Mouse (Mus musculus): ENCODE data around the gene Mroh2a. TPM values are rescaled to one million over a fixed set of nuclear protein-coding genes. Genes with fewer than 3 reads are reported as not detected.

Mroh2a gene
- polyA plus RNA-seq, 1 experiment = 0.29 TPM

- DNase-seq (ENCODE audit: low spot score) = no peak
These were observed 64.7 kb downstream of the Mroh2a start for GRCm38 (mm10) chr1:88291409-88292005.

DNA sequence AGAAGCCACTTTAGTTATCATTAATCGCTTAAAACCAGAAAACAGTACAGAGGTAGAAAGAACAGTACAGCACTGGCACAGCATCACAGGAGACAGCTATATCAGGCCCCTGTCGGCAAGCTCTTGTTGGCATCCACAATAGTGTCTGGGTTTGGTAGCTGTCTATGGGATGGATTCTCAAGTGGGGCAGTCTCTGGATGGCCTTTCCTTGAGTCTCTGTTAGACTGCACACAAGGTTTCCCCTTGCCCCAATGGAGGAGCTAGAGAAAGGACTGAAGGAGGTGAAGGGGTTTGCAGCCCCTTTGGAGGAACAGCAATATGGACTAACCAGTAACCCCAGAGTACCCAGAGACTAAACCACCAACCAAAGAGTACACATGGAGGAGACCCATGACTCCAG is 65.3 kb downstream of the Mroh2a start:
- no peak for DNase-seq (ENCODE audit: low spot score)

GRCm38 (mm10) chr1:88294650-88295049 is 67.9 kb downstream of the Mroh2a start:
- DNase-seq (ENCODE audit: low spot score) = no peak

GRCm38 (mm10) chr1:88296171-88296920 is 69.6 kb downstream of the Mroh2a start:
- DNase-seq (ENCODE audit: low spot score) = no peak

DNA sequence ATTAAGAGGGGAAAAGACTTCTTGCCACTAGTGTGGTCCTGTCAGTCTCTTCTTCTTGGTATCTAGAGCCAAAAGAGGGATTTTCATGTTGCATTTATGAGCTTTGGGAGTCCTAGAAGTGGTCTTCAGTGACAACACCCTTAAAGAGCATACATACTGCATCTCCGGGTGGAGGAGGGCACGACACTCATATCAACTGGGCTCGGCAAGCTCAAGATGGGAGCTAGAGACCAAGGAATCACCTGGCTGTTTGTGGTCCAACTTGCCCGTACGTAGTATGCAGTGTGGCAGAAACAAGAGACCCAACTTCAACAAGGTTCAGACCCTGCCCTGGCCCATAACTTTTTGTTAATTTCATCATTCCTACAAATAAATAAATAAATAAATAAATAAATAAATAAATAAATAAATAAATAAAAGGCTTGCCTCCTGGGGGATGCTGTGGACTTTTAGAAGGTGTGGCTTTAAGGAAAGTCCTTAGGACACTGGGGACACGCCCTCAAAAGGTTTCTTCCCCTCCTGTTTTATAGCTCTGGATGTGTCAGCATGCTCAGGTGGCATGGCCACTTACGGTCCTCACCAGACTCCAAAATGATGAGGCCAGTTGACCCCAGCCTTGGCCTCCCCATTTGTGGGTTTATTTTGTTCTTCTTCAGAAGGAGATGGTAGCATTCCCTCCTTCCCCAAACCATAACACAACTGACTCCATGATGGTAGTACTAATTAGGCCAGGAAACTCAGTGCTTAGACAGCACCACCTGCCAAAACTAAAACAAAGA is 70.9 kb downstream of the Mroh2a start:
- DNase-seq (ENCODE audit: low spot score) = no peak

DNA sequence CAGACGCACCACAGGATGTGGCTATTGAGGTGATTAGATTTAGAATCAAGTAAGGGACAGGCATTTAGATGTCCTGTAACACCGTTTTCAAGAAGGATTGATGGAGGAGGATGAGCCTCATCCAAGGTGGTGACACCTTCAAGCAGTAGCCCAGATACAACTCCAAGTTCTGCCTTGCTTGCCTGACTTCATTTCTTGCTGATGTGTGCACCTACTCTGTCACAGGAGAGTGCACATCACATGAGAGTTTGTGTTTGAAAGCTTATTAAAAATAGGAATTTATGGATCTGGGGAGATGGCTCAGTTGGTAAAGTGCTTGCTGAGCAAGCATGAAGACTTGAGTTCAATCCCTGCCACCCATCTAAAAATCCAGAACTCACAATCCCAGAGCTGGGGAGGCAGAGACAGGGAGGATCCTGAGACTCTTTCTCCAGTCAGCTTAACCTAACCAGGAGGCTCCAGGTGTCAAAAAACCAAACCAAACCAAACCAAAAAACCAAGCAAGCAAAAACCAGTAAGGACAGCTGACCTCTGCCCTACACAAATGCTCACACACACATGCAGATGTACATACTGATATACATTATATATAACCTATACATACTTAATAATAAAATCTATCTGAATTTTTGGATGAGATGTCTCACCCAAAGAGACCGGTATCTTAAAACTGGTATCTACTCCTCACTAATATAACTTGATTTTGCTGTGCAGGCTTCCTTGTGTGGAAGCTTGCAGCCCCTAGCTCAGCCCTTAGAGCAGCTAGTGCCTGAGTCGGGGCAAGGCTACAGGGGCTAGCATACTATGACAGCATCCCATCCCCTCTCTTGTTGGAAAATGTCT is 72.1 kb downstream of the Mroh2a start:
- no peak for DNase-seq (ENCODE audit: low spot score)

DNA sequence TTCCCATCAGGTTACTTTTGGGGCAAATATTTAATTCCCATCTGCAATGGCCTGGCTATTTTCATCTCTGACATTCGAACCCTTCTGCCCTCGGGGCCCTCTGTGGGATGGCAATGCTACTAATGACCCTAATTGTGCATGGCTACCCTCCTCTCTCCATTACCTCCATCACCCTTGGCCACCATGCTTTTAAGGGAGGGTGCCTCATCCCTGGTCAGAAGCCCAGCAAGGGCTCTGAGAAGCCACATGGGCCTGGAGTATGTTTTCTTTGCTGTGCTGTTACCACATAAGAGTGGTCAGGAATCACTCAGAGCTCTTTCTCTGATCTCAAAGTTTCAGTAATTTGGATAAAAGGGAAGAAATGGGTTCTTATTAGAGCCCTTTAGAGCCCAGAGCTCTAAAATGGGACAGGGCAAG is 72.8 kb downstream of the Mroh2a start:
- no peak for DNase-seq (ENCODE audit: low spot score)

GRCm38 (mm10) chr1:88300301-88301050 is 73.7 kb downstream of the Mroh2a start:
- no peak for DNase-seq (ENCODE audit: low spot score)

GRCm38 (mm10) chr1:88301121-88302014 is 74.6 kb downstream of the Mroh2a start:
- DNase-seq (ENCODE audit: low spot score) = no peak

DNA sequence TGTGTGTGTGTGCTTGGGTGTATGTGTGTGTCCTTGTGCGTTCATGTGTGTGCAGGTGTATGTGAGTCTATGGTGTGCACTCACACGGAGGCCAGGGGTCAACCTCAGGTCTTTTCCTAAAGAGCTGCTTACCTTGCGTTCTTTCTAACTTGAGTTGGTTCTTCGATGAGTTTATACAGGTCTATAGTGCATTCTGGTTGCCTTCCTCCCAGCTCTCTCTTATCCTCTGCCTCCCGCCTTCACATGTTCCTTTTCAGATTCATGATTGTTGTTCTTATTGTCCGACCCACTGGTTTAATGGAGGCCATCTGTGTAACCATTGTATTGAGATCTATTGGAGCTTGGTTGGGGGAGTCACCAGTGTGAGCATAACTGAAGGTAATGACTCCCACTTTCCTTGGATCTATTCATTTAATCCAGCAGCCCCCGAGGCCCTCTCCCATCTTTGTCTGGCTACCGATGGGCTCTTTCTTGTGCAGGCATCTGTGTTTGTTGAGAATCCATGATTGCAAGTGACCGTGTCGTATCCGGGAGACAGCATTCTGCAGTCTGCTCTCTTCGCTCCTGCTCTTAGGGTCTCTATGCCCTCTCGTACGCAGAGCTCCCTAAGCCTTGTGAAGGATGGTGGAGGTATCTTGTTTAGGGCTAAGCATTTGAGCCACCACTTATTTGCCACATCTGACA is 75.4 kb downstream of the Mroh2a start:
- no peak for DNase-seq (ENCODE audit: low spot score)

GRCm38 (mm10) chr1:88303762-88304161 is 77.0 kb downstream of the Mroh2a start:
- no peak for DNase-seq (ENCODE audit: low spot score)

DNA sequence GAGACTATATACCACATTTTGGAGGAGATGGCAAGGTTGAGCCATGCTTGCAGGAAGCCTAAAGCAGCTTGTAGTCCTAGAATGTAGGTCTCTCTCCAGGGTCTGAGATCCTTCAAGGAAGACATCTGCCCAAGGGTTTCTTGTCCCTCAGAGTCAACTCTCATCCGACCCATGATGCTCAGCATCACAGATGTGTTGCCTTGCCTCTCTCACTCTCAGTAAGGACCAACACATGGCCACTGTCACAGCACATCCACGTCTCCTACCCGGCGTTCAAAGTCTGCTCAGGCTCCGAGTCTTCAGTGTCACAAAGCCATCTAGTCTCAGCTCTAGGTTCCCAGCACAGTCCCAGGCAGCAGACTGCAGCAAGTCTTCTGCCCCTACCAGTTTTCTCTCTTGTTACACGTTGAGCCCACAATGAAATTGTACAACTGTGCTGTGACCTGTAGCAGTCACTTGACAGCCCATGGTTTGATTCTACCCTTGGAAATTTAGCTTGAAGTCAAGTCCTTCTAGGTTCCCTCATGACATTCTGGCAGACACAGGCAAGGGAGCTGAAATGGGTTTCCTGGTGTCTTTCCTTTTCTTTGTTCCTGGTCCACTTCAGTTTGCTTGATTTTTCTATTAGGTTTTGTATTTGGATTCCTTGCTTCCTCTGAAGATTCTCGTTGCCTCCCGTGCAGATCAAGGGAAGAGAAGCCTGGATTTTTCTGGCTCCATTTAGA is 77.6 kb downstream of the Mroh2a start:
- no peak for DNase-seq (ENCODE audit: low spot score)

- DNase-seq (ENCODE audit: low spot score) = no peak
These were observed 78.4 kb downstream of the Mroh2a start for GRCm38 (mm10) chr1:88305018-88305795.

- DNase-seq (ENCODE audit: low spot score) = no peak
These were observed 79.8 kb downstream of the Mroh2a start for GRCm38 (mm10) chr1:88306543-88306942.

DNA sequence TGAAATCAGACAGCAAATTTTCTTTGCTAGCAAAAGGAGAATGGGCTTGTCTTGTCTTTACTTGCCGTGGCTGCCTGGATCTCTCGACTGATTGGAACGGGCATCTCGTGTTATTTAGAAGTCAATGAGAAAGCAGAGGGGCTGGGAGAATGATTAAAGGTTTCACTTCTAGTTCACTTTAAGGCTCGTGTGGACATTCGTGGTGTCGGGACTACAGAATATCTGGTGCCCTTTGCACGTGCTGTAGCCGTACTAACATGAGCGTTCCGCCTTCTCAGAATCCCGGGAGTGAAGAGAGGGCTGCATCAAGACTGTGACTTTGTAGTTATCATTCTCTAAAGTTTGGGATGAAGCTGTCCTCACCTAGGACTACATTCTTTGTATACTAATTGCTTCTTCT is 80.4 kb downstream of the Mroh2a start:
- no peak for DNase-seq (ENCODE audit: low spot score)

DNA sequence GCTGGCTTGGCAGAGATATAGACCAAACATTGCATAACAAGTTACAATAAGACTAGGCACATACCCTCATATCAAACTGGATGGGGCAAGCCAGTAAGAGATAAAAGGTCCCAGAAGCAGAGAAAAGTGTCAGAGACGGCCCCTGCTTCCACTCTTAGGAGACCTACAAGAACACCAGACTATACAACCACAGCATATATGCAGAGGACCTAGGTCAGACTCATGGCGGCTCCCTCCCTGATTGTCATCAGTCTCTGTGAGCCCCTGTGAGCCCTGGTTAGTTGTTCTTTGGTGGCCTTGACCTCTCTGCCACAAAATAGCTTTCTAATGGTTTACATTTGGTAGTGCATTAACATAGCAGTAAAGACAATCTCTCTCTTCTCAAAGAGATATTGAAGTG is 82.2 kb downstream of the Mroh2a start:
- DNase-seq (ENCODE audit: low spot score) = no peak

GRCm38 (mm10) chr1:88309905-88310304 is 83.1 kb downstream of the Mroh2a start:
- DNase-seq (ENCODE audit: low spot score) = no peak

DNA sequence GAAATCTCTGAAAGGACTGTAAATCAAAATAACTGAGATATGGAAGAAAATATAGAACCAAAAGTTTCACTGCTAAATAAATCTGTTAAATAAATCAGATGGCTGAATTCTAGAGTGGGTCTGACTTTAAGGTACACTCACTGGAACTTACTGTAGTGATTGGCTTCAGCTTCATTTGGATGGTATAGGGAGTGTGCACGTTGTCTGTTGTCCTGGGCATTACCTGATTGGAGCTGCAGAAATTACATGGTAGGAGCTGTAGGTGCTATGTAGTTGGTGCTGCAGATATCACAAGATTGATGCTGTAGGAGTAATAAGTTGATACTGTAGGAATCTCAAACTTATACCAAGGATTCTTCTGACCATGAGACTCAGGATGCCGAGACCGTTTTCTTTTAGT is 83.6 kb downstream of the Mroh2a start:
- no peak for DNase-seq (ENCODE audit: low spot score)

Measured in urinary bladder, adult 2 months (tissue).